Mouse (Mus musculus) gastrocnemius, adult 2 months (tissue): ENCODE measurements at regions not wholly inside any gene's neighbourhood (a gene's known extent, or its start where the extent isn't known, plus 50 kb on each side); places are given as distances from the start of the nearest gene placed in this dataset.

Experiments used
- DNase-seq: peaks from one replicate; pipeline ENCODE4 v3.0.0; 2022
- H3K27ac ChIP-seq: fragments of 200-600 bp; 2 replicates; pipeline ENCODE4 v1.8.1; 2022; ENCODE audit warnings: mild to moderate bottlenecking
- H3K4me3 ChIP-seq: fragments of 200-600 bp; 2 replicates; pipeline ENCODE4 v1.8.1; 2022; ENCODE audit warnings: mild to moderate bottlenecking, moderate library complexity
- CTCF ChIP-seq: fragments of 200-600 bp; IDR thresholded peaks from 2 replicates; pipeline ENCODE4 v1.8.1; 2022; ENCODE audit warnings: antibody characterized with exemption, mild to moderate bottlenecking, moderate library complexity
- intact Hi-C: fragments of 180-260 bp; cut with DNase I; formaldehyde crosslinking; loops from one replicate; pipeline ENCODE4 v1.15.1; 2025

DNA sequence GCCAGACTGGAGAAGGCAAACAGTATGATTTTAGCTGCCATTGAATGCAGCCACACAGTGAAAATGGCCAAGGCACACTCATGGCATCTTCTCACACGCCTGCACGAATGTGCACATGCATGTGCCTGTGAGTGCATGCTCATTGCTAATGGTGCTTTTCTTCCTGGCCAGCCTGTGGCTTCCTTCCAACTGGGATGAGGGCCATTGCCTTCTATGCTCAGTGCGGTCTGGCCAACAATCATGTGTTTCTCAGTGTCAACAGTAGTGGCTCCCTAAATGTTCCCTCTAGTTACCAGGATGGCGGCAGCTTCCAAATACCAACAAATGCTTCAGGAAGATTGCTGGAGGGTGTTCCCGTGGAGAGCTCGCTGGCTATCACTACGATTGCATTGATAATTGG lies 131.7 kb upstream of the Sall1 start:
- intact Hi-C loops: no loop called here
- no peak for TF ChIP-seq CTCF
- no peak for DNase-seq
- Histone ChIP-seq H3K4me3 (no peak overlapping the region), H3K27ac (no peak overlapping the region)

DNA sequence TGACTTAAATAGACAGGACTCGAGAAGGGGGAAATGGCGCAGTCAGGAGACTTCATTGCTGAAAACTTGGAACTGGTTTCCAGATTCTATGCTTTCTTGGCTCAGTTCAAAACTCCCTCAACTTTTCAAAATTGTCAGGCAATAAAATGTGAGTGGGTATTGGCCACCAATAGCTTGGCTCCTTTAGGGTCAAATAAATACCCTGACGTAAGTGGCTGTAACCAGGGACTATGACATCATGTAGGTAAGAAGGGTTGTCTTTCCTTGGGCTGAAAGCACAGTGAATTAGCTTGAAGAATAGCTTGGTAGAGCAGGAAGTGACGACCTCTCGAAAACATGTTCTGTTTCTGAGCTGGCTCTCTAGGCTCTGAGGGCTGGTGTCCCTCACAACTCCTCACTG lies 127.6 kb upstream of the Sall1 start:
- no peak for TF ChIP-seq CTCF
- Histone ChIP-seq H3K27ac (no peak overlapping the region), H3K4me3 (no peak overlapping the region)
- DNase-seq: no peak
- intact Hi-C loops: no loop called here

DNA sequence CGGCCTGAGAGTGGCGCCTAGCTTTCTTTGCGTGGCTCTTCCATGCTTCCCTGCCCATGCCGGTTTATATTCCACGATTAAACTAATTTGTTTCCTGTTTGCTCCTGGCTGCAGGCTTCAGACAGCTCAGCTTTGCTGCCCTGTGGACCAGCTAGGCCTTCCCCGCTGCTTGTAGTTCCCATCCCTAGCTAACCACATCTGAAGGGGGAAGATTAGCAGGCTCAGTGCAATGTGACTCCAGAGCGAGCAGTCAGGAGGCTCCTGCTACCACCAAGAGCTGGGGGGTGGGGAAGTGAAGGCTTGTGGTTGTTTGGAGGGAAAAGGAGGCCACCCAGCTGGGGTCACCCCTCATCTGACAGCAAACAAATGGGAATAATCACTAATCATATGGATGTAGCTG lies 125.5 kb upstream of the Sall1 start:
- H3K4me3 ChIP-seq: no peak overlapping the region
- intact Hi-C loops: no loop called here
- no peak for DNase-seq

DNA sequence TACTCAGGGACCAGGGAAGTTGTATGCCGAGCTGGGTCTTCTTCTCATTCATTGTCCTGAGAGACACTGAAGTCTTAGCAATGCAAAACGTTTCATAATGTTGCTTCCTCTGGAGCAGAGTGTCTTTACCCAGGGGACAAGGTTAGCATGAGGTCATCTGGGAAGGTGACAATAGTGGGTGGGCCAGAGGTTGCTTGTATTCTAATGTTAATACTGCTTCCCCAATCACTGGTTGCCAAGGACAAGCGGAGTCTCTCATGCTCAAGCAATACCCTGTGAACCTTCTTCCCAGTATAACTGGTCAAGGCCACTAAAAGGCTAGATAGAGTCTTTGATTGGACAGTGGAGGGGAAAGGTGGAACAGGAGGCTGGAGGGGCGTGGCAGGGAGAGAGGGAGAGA lies 123.1 kb upstream of the Sall1 start:
- Histone ChIP-seq H3K27ac (no peak overlapping the region), H3K4me3 (no peak overlapping the region)
- DNase-seq: no peak
- no peak for TF ChIP-seq CTCF
- intact Hi-C loops: no loop called here

More for the DNA sequence above, 125.5 kb upstream of the Sall1 start:
- H3K27ac ChIP-seq: no peak overlapping the region
- no peak for TF ChIP-seq CTCF

DNA sequence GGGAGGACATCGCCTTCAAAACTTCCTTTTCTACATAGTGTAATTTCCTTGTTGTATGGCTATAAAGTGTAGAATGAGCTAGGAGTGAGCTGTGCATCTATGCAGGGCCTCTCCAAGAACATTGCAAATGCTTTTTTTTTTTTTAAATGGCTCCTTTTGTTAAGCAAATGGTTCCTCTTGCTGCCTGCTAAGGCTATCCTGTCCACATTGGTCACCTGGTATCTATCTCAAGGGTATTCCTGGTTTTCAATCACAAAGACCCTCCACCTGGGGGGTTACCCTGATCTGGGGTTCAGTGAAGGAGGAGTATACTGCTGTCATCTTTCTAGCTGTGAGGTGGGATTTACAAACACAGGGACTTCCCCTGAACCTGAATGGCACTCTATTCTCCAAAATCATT lies 112.9 kb upstream of the Sall1 start:
- H3K4me3 ChIP-seq: no peak overlapping the region
- no peak overlapping the region for H3K27ac ChIP-seq
- intact Hi-C loops: no loop called here
- TF ChIP-seq CTCF: no peak
- DNase-seq: no peak

DNA sequence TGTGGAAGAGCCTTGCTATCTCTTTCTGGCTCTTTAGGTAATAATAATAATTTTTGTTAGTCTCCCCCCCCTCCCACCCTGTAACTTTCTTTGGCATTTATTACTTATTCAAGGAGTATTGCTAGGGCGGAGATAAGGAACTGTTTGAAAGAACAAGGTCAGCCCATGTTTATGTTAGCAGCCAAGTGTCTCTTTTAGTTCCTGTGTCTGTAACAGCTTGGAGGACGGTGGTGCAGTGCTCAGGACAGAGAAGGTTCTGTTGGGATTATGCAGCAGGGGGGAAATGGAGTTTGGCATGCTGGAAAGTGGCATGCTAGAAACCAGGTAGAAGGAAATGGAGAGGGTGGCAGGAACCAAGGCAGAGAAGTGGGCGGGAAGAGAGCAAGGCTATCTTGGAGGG lies 109.6 kb upstream of the Sall1 start:
- no peak for TF ChIP-seq CTCF
- intact Hi-C loops: no loop called here
- no peak for DNase-seq
- Histone ChIP-seq H3K27ac (no peak overlapping the region), H3K4me3 (no peak overlapping the region)

DNA sequence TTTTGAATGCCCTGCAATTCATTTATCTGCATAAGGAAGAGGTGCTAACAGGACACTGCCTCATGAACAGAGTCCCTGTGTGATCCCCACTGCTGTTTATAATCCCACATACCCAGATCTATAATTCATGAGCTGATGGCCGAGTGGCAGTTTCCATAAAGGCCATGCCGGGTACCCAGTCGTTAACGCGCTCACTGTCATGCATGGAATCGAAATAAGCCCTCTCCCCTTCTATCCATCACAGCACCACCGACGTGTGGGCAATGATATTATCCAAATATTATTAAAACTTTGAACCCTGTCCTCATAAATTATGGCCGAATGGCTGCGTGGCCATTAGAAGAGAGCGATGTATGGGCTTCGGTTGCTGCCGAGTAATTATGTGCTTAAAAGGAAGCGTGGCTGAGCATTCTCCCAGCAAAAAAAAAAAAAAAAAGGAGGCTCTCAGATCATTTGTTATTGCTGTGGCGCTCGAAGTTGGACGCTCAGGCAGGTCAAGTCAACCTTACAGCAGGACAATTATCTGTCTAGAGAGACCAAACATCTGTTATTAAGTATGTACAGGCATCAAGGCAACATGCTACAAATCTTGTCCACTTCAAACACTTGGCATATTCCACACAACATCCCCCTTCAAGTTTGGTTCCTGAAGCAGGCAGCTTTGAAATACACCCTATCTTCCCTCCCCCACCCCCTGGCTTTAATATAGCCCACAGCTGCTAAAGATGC lies 109.1 kb upstream of the Sall1 start:
- intact Hi-C loops: no loop called here
- TF ChIP-seq CTCF: no peak
- H3K27ac ChIP-seq: no peak overlapping the region
- no peak for DNase-seq
- H3K4me3 ChIP-seq: no peak overlapping the region

DNA sequence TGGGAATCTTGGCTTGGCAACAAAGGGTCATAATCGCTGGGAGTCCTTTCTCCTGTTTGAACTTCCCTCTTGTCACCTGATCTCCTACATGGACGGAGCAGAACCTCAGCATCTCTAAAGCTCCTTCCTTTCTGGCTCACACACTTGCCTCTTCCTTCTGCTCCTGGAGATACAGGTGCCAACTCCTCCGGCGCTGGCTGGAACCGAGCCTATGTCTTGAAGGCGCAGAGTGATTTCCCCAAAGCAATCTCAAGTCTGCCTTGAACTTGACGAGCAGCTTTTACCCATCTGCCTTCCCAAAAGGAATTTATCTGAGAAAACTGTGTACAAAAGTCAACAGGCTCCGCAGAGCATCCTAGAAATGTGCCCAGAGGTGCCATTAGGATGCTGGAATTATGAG lies 108.4 kb upstream of the Sall1 start:
- H3K4me3 ChIP-seq: no peak overlapping the region
- no peak for DNase-seq
- TF ChIP-seq CTCF: no peak
- no peak overlapping the region for H3K27ac ChIP-seq
- intact Hi-C loops: no loop called here

DNA sequence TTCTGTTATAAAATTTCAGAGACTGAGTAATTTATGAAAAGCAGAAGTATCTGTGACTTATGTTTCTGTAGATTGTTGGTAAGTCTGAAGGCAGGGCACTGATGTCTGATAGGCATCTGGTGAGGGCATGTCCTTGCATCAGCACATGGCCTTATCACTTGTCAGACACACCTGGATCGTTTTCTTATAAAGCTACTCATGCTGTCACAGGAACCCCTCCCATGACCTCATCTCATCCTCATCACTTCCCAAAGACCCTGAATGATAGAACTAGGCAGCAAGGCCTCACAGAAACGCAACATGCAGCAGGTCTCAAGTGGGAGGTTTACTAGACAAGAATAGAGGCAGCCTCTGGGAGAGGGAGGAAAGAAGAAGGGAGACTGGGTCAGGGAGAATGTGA lies 107.0 kb upstream of the Sall1 start:
- no peak overlapping the region for H3K4me3 ChIP-seq
- TF ChIP-seq CTCF: no peak
- intact Hi-C loops: no loop called here
- DNase-seq: no peak
- no peak overlapping the region for H3K27ac ChIP-seq

DNA sequence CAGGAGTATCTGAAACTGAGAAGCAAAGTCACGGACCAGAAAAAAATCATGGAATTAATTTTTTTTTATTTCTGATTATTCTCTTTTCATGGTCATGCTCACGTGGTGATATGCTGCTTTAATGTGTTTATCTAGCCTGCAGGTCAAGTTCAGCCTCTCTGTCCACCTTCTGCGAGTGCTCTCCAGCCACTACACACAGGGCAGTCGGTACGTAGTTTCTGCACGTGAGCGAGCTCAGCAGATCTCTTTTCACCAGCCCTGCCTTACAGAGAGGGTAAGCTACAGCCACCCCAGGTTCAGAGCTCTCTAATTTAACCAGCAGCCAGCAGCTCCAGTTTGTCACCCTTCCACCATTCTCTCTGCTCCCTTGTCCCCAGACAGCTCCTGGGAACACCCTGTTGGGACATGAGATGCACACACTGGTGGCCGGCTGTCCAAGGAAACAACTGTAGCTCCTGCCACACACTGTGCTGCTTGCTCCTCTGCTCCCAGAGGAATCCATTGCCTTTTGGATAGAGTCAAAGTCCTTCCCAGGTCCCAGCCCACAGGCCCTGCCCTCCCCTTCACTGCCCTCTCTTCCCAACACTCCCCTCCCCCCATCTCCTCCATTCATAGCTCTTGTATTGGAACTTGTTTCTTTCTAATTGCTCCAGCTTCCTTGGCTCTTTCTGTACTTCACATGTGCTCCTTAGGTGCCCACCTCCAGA lies 97.7 kb upstream of the Sall1 start:
- intact Hi-C loops: no loop called here
- TF ChIP-seq CTCF: no peak
- Histone ChIP-seq H3K27ac (no peak overlapping the region), H3K4me3 (no peak overlapping the region)
- no peak for DNase-seq

DNA sequence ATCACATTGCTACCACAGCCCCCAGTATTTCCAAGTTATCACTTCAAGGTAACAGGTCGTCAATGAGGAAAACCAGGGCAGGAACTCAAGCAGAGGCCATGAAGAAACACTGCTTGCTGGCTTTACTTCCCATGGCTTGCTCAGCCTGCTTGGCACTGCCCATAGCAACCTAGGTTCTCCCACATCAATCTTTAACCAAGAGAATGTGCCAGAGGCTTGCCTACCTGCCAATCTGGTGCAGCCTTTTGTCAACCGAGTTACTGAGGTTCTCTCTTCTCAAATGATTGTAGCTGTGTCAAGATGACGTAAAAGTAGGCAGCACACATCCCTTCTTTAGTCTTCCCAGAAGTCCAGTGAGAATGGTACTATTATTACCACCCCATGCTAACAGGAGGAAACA lies 95.9 kb upstream of the Sall1 start:
- no peak for DNase-seq
- no peak for TF ChIP-seq CTCF
- Histone ChIP-seq H3K4me3 (no peak overlapping the region), H3K27ac (no peak overlapping the region)
- intact Hi-C loops: no loop called here

DNA sequence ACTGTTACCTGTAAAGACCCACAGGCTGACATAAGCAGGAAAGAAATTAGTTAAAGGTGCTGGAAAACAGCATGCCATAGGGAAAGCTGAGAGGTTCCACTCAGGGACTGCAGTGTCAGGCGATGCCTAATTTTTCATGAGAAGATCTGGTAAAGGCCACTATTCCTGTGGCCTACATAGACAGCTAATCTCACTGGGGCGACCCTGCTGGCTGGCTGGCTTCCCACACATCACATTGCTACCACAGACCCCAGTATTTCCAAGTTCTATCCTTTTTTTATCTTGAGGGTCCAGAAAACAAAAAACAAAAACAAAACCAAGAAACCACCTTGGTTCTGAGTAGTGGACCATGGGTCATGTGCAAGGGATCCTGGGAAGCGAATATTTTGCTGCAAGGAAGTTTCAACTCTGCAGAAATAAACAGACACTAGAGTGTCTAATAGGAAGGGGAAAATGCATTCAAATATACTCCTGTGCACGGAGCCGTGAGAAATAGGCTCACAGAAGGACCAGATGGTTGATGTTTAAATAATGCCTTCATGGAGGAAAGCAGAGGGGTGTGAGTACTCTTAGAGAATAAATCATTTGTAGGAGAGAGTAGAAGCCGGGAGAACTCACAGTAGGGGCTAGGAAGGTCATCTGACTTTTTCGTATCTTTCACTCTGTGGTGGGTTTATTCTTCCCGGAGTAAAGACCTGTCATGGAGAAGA lies 94.6 kb upstream of the Sall1 start:
- Histone ChIP-seq H3K27ac (no peak overlapping the region), H3K4me3 (no peak overlapping the region)
- intact Hi-C loops: no loop called here
- DNase-seq: no peak
- TF ChIP-seq CTCF: no peak
